Mouse (Mus musculus): Measurements from ENCODE around the gene Ube2g1.

DNA sequence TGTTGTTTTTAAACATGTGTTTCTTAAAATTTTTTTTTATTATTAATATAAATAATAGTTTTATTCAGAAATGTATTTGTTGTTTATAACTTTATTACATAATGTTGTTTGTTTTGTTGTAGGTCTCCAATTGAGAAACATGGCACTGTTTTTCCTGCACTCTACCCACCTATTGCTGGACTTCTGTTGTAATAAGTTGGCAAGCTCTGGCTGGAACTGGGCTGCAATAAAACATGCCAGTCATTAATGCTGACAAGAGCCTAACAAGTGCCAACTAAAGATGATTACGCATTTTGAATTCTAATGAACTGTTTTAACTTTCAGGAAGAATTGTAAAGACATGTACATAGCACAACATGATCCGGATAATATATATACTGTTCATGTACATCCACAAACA lies 76.3 kb downstream of the Ube2g1 start:
- TF ChIP-seq CTCF (IDR thresholded peaks at IDR 0.05), result no peak
- TF ChIP-seq EP300 (IDR thresholded peaks at IDR 0.05), result no peak
